Mouse (Mus musculus): Measurements from ENCODE around the gene Pbx1. TPM values are rescaled to one million over a fixed set of nuclear protein-coding genes. Genes with fewer than 3 reads are reported as not detected.

The Pbx1 gene
- total and polyA plus RNA-seq, 2 experiments from 2014 or later, result 17.1 to 31.3 TPM

- WGBS, result 88% methylated on average over 2 of the region's 2 CpGs
- H3K4me1 ChIP-seq (ENCODE audit: control insufficient read depth, insufficient read depth), result peaks cover 12% of the 10 kb centered on the region
Observed at GRCm38 (mm10) chr1:168403529-168403928, 28.5 kb downstream of the Pbx1 start.

GRCm38 (mm10) chr1:168402683-168403082, 29.4 kb downstream of the Pbx1 start:
- no peak for DNase-seq (ENCODE audit: low spot score)
- H3K27me3 ChIP-seq (ENCODE audit: control insufficient read depth, insufficient read depth, low read length), result no peaks in the 10 kb centered on the region
- ATAC-seq (ENCODE audit: insufficient read depth, low read depth), result no peak
- H3K9me3 ChIP-seq (replicated peaks; ENCODE audit: control insufficient read depth, low read length), result no peaks in the 10 kb centered on the region
- peaks cover 11% of the 10 kb centered on the region for H3K4me1 ChIP-seq (ENCODE audit: control insufficient read depth, insufficient read depth)
- H3K4me3 ChIP-seq (ENCODE audit: low read depth, low read length), result no peak overlapping the region
- TF ChIP-seq EP300 (IDR thresholded peaks at IDR 0.05; ENCODE audit: low read depth) (no peak), CTCF (IDR thresholded peaks at IDR 0.05; ENCODE audit: low read depth) (no peak)
- 0 out of 2 replicates have a peak, but pooled peaks cover 8% of the 10 kb centered on the region for H3K36me3 ChIP-seq (replicated peaks; ENCODE audit: control insufficient read depth, insufficient read depth, low read length)
- H3K9ac ChIP-seq (replicated peaks; ENCODE audit: low read depth, low read length), result no peak overlapping the region
- 39% methylated on average over 7 of the region's 7 CpGs for WGBS
- H3K27ac ChIP-seq (ENCODE audit: low read depth), result no peak overlapping the region
- H3K4me2 ChIP-seq (ENCODE audit: low read depth, low read length), result no peak overlapping the region

More at GRCm38 (mm10) chr1:168403529-168403928, 28.5 kb downstream of the Pbx1 start:
- H3K9ac ChIP-seq (replicated peaks; ENCODE audit: low read depth, low read length), result no peak overlapping the region
- H3K4me3 ChIP-seq (ENCODE audit: low read depth, low read length), result no peak overlapping the region
- no peak for TF ChIP-seq EP300 (IDR thresholded peaks at IDR 0.05; ENCODE audit: low read depth)
- TF ChIP-seq CTCF (IDR thresholded peaks at IDR 0.05; ENCODE audit: low read depth), result no peak
- H3K27me3 ChIP-seq (ENCODE audit: control insufficient read depth, insufficient read depth, low read length), result no peaks in the 10 kb centered on the region
- no peak for DNase-seq (ENCODE audit: low spot score)
- no peak overlapping the region for H3K4me2 ChIP-seq (ENCODE audit: low read depth, low read length)
- H3K27ac ChIP-seq (ENCODE audit: low read depth), result no peak overlapping the region
- H3K36me3 ChIP-seq (replicated peaks; ENCODE audit: control insufficient read depth, insufficient read depth, low read length), result 0 out of 2 replicates have a peak, but pooled peaks cover 8% of the 10 kb centered on the region
- no peak for ATAC-seq (ENCODE audit: insufficient read depth, low read depth)
- no peaks in the 10 kb centered on the region for H3K9me3 ChIP-seq (replicated peaks; ENCODE audit: control insufficient read depth, low read length)

- H3K4me1 ChIP-seq (ENCODE audit: control insufficient read depth, insufficient read depth), result peaks cover 38% of the 10 kb centered on the region
- H3K9ac ChIP-seq (replicated peaks; ENCODE audit: low read depth, low read length), result no peak overlapping the region
- DNase-seq (ENCODE audit: low spot score) (no peak), ATAC-seq (ENCODE audit: insufficient read depth, low read depth) (no peak)
- H3K27ac ChIP-seq (ENCODE audit: low read depth), result peak overlapping the region; percentile 89; the same call in 1 of the 2 replicates
- no peak overlapping the region for H3K4me2 ChIP-seq (ENCODE audit: low read depth, low read length)
- H3K36me3 ChIP-seq (replicated peaks; ENCODE audit: control insufficient read depth, insufficient read depth, low read length), result 0 out of 2 replicates have a peak, but pooled peaks cover under 1% of the 10 kb centered on the region
- TF ChIP-seq EP300 (IDR thresholded peaks at IDR 0.05; ENCODE audit: low read depth) (no peak), CTCF (IDR thresholded peaks at IDR 0.05; ENCODE audit: low read depth) (no peak)
- WGBS, result 68% methylated on average over 3 of the region's 3 CpGs
- no peaks in the 10 kb centered on the region for H3K27me3 ChIP-seq (ENCODE audit: control insufficient read depth, insufficient read depth, low read length)
- no peak overlapping the region for H3K4me3 ChIP-seq (ENCODE audit: low read depth, low read length)
- H3K9me3 ChIP-seq (replicated peaks; ENCODE audit: control insufficient read depth, low read length), result no peaks in the 10 kb centered on the region
Observed at GRCm38 (mm10) chr1:168395523-168396159, 36.4 kb downstream of the Pbx1 start.

- H3K27ac ChIP-seq (ENCODE audit: low read depth), result peak overlapping the region; percentile 89
- no peak overlapping the region for H3K9ac ChIP-seq (replicated peaks; ENCODE audit: low read depth, low read length)
- H3K4me3 ChIP-seq (ENCODE audit: low read depth, low read length), result no peak overlapping the region
- ATAC-seq (ENCODE audit: insufficient read depth, low read depth) (no peak), DNase-seq (ENCODE audit: low spot score) (no peak)
- H3K9me3 ChIP-seq (replicated peaks; ENCODE audit: control insufficient read depth, low read length), result no peaks in the 10 kb centered on the region
- H3K36me3 ChIP-seq (replicated peaks; ENCODE audit: control insufficient read depth, insufficient read depth, low read length), result no peaks in the 10 kb centered on the region
- H3K27me3 ChIP-seq (ENCODE audit: control insufficient read depth, insufficient read depth, low read length), result no peaks in the 10 kb centered on the region
- no peak overlapping the region for H3K4me2 ChIP-seq (ENCODE audit: low read depth, low read length)
- no peak for TF ChIP-seq EP300 (IDR thresholded peaks at IDR 0.05; ENCODE audit: low read depth)
- TF ChIP-seq CTCF (IDR thresholded peaks at IDR 0.05; ENCODE audit: low read depth), result no peak
- peaks cover 44% of the 10 kb centered on the region for H3K4me1 ChIP-seq (ENCODE audit: control insufficient read depth, insufficient read depth)
- WGBS, result 42% methylated on average over 6 of the region's 6 CpGs
Observed at GRCm38 (mm10) chr1:168394535-168394934, 37.5 kb downstream of the Pbx1 start.

- no peaks in the 10 kb centered on the region for H3K27me3 ChIP-seq (ENCODE audit: control insufficient read depth, insufficient read depth, low read length)
- no peak overlapping the region for H3K4me3 ChIP-seq (ENCODE audit: low read depth, low read length)
- H3K9me3 ChIP-seq (replicated peaks; ENCODE audit: control insufficient read depth, low read length), result no peaks in the 10 kb centered on the region
- H3K27ac ChIP-seq (ENCODE audit: low read depth), result peak overlapping the region; percentile 89
- WGBS, result 24% methylated on average over 4 of the region's 4 CpGs
- ATAC-seq (ENCODE audit: insufficient read depth, low read depth) (no peak), DNase-seq (ENCODE audit: low spot score) (no peak)
- TF ChIP-seq EP300 (IDR thresholded peaks at IDR 0.05; ENCODE audit: low read depth), result no peak
- no peaks in the 10 kb centered on the region for H3K36me3 ChIP-seq (replicated peaks; ENCODE audit: control insufficient read depth, insufficient read depth, low read length)
- peaks cover 44% of the 10 kb centered on the region for H3K4me1 ChIP-seq (ENCODE audit: control insufficient read depth, insufficient read depth)
- 0 out of 2 replicates have a peak overlapping the region, but pooled peaks have one; percentile 13 for H3K9ac ChIP-seq (replicated peaks; ENCODE audit: low read depth, low read length)
- H3K4me2 ChIP-seq (ENCODE audit: low read depth, low read length), result peak overlapping the region; percentile 61
Observed at GRCm38 (mm10) chr1:168393456-168393855, 38.6 kb downstream of the Pbx1 start.

GRCm38 (mm10) chr1:168392500-168392853, 39.6 kb downstream of the Pbx1 start:
- ATAC-seq (ENCODE audit: insufficient read depth, low read depth) (no peak), DNase-seq (ENCODE audit: low spot score) (no peak)
- 45% methylated on average over 5 of the region's 5 CpGs for WGBS
- peak overlapping the region; percentile 89 for H3K27ac ChIP-seq (ENCODE audit: low read depth)
- H3K9me3 ChIP-seq (replicated peaks; ENCODE audit: control insufficient read depth, low read length), result no peaks in the 10 kb centered on the region
- H3K36me3 ChIP-seq (replicated peaks; ENCODE audit: control insufficient read depth, insufficient read depth, low read length), result no peaks in the 10 kb centered on the region
- peak overlapping the region; percentile 47 for H3K9ac ChIP-seq (replicated peaks; ENCODE audit: low read depth, low read length)
- H3K4me3 ChIP-seq (ENCODE audit: low read depth, low read length), result peak overlapping the region; percentile 28
- TF ChIP-seq EP300 (IDR thresholded peaks at IDR 0.05; ENCODE audit: low read depth), result no peak
- no peak for TF ChIP-seq CTCF (IDR thresholded peaks at IDR 0.05; ENCODE audit: low read depth)
- H3K4me1 ChIP-seq (ENCODE audit: control insufficient read depth, insufficient read depth), result peaks cover 44% of the 10 kb centered on the region
- peak overlapping the region; percentile 61 for H3K4me2 ChIP-seq (ENCODE audit: low read depth, low read length)
- no peaks in the 10 kb centered on the region for H3K27me3 ChIP-seq (ENCODE audit: control insufficient read depth, insufficient read depth, low read length)
